Mouse (Mus musculus): ENCODE results near the gene Cmas. TPM values are rescaled to one million over a fixed set of nuclear protein-coding genes. Genes with fewer than 3 reads are reported as not detected.

Gene Cmas
- total RNA-seq, 4 experiments from 2014 or later, result 31.2 to 34.2 (median 32.8) TPM

DNA sequence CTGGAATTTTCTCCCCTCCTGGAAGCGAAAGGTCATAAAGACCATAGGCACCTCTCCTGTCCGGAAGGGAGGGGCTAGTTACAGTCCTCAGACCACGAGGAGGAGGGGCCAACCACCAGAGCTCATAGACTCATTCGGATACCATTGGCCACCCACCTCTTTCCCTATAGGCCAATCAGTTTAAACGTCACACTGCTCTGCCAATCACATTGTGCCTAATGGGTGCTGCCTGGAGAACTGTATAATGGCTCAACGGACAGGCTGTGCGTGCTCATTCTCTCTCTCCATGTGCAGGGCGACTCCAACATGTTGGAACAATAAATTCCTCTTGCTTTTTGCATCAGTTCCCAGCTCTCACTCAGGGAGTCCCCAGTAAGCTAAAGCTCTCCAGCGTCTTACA lies 5.1 kb upstream of the Cmas start:
- DNase-seq (ENCODE audit: low spot score in 2 of 2), result no peak

- no peak for DNase-seq (ENCODE audit: low spot score in 2 of 2)
Observed at GRCm38 (mm10) chr6:142752331-142753246, 3.9 kb upstream of the Cmas start.

- no peak for DNase-seq (ENCODE audit: low spot score in 2 of 2)
Observed at GRCm38 (mm10) chr6:142757334-142757965, 964 bp downstream of the Cmas start.

GRCm38 (mm10) chr6:142757976-142758375 lies 1.5 kb downstream of the Cmas start:
- DNase-seq (ENCODE audit: low spot score in 2 of 2), result no peak

DNA sequence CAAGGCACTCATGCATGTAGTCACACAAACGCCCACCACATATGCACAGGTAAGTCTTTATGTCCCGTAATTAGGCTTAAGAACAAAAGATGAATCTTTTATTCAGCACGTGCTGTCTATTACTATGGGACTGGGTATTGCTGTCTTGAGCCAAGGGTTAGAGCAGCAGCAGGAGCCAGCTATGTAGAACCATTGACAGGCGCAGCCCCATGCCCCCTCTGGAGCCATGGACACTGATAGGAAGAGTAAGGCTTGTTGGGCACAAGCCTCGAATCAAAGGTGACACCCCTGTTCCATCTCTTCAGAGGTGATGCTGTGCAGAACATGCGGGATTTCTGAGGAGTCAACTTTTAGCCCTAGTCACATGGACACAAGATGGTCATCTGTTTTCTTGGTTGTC lies 2.1 kb downstream of the Cmas start:
- DNase-seq (ENCODE audit: low spot score in 2 of 2), result no peak

DNA sequence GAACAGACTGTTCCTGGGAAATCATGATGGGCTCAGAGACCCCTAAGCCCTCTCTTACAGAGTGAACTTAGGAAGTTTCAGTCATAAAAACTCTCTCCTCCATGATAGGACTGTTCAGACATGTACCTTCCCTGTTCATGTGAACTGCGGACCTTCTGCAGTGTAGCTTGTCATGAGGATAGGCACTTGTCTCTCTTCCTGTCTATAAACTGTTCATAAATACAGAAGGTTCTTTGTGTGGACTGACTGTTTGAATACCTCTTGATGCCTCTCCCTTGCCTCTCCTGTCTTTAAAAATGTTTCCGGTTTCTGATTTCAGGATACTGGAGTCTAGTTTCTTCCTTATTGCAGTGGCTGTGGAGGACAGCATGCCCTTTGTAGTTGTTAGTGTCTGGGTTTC lies 3.1 kb downstream of the Cmas start:
- no peak for DNase-seq (ENCODE audit: low spot score in 2 of 2)

GRCm38 (mm10) chr6:142764933-142765332 lies 8.4 kb downstream of the Cmas start:
- DNase-seq (ENCODE audit: low spot score in 2 of 2), result no peak

DNA sequence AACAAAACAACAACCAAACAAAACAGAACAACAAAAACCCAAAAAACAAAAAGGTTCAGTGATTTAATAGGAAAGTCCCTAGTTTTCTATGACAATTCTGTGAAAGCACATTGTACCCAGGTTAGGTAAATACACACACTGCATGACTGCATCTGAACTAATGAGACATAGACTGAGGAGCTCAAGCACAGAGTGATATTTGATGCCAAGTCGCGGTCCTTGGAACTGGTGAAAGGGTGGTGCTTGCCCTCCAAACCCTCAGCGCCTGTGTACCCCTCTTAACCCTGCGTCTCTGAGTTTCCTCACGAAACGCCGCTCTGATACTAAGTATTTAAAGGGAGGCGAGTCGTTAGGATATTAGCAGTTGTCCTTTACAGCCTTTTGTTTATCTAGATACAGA lies 10.8 kb downstream of the Cmas start:
- no peak for DNase-seq (ENCODE audit: low spot score in 2 of 2)

DNA sequence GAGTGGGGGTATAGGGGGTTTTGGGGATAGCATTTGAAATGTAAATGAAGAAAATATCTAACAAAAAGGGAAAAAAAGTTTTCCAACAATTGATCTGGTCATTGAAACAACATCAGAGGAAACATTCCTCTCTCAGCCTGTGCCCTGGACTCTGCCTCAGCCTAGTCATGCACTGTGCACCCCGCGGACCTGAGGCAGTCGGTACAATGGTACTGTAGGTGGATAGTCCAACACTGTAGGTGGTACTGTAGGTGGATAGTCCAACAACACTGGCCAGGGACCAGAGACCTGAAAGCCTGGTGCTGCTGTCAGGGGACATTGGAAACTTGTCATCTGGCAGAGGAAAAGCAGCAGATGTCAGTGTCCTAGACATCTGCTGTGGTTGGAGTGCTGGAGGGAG lies 13.4 kb downstream of the Cmas start:
- no peak for DNase-seq (ENCODE audit: low spot score in 2 of 2)

DNA sequence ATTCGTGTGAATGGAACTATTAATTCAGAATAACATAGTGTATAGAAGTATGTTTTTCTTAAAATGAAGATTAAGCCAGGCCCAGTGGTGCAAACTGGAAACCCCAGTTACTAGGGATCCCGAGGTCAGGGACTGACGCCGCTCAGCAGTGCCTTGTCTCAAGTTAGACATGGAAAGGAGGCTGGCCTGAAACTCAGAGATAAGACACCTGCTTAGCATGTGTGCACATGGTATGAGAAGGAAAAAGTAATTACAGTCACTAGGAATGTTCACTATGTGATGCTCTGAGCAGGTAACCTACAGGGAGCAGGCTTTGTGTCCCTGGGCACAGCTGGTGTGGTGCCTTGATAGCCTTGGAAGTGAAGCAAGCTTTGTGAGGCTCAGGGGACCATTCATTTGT lies 15.2 kb downstream of the Cmas start:
- DNase-seq (ENCODE audit: low spot score in 2 of 2), result no peak

DNA sequence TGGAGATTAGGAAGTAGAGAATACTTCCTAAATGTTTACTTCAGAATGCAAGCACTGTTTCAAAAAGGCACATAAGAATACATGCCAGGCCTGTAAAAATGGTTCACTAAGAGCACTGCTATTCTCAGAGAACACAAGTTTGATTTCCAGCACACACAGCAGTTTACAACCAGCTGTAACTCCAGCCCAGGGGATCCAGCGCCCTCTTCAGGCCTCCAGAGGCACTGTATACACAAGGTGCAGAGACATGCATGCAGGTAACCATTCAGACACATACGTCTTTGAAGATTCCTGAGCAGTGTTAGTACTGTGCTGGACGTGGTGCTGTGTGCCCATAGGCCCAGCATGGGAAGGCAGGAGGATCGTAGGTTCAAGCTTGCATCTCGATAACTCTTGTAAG lies 17.1 kb downstream of the Cmas start:
- no peak for DNase-seq (ENCODE audit: low spot score in 2 of 2)

DNA sequence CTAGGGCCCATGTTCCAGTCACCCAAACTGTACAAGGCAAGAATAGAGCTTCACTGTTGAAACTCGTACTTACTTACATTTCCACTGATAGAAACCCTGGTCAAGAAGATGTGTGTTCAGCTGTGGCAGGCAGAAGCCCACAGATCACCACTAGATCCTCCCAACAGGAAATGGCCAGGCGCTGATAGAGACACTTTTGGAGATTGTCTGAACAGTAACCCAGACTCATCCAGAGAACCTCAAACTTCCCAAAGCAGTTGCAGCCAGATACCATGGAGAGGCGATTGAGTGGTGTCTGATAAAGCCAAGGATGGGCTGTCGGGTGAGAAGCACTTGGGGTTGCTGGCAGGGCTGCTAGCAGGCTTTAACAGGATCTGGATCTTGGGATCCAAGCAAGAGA lies 20.4 kb downstream of the Cmas start:
- no peak for DNase-seq (ENCODE audit: low spot score in 2 of 2)

- no peak for DNase-seq (ENCODE audit: low spot score in 2 of 2)
Observed at GRCm38 (mm10) chr6:142779045-142779811, 22.7 kb downstream of the Cmas start.

DNA sequence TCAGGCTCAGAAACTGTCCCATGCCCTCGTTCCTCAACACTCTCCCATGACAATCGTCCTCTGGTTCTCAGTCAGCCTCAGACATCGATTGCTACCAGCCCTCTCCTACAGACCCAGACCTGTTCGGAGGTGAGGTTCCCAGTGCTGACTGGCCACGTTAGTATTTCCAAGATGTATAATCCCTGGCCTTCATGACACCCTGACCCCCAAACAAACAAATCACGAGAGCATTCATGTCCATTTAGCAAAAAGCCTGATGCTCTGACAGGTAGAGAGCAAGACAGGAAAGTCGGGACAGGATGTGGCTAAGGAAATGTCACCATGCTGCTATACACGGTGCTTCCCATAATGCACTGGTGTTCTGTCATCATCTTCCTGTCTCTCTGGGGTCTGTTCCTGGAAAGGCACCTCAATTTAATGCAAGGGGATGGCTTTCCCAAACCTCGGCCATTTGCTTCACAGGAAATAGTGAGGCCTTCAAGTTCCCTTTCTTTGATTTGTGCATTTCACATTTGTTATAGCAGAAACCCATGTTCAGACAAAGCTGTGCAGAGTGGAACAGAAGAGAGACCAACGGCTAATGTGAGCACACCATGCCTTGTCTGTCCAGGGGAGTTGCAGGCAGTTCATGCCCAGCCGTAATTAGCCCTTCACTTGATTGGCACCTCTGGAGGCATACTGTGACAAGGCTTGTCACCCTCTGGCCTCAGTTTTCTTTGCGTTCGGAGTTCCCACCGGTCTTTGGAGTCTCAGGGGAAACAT lies 23.5 kb downstream of the Cmas start:
- DNase-seq (ENCODE audit: low spot score in 2 of 2), result no peak

- DNase-seq (ENCODE audit: low spot score in 2 of 2), result no peak
Observed at GRCm38 (mm10) chr6:142780574-142781033, 24.1 kb downstream of the Cmas start.

GRCm38 (mm10) chr6:142781286-142781685 lies 24.8 kb downstream of the Cmas start:
- DNase-seq (ENCODE audit: low spot score in 2 of 2), result no peak

DNA sequence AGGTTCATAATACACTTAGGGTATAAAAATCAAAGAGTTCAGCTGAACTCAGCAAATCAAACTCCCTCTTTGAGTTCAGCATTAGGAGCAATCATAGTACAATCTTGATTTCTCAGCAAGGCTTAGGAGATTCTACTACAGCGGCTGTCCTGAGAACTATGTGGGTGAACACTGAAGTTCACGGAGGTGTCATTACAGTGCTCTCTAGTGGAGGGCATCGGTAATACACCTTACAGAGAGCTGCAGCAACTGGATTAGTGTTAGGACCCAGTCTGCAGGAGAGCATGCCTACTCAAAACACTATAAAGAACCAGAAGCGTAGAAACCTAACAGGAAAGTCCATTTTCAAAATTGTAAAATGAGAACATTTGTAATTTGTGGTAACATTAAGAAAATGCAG lies 28.9 kb downstream of the Cmas start:
- no peak for DNase-seq (ENCODE audit: low spot score in 2 of 2)

GRCm38 (mm10) chr6:142786106-142786505 lies 29.6 kb downstream of the Cmas start:
- DNase-seq (ENCODE audit: low spot score in 2 of 2), result no peak

- DNase-seq (ENCODE audit: low spot score in 2 of 2), result no peak
Observed at GRCm38 (mm10) chr6:142788042-142788987, 31.8 kb downstream of the Cmas start.

- DNase-seq (ENCODE audit: low spot score in 2 of 2), result no peak
Observed at GRCm38 (mm10) chr6:142789736-142790135, 33.2 kb downstream of the Cmas start.
